Mouse (Mus musculus) stomach, postnatal 0 days (tissue): ENCODE measurements around the gene Map4k3. TPM values are rescaled to one million over a fixed set of nuclear protein-coding genes. Genes with fewer than 3 reads are reported as not detected.

Experiments
- ATAC-seq: fragments of 200-750 bp; cut with Nextera tagmentation; 2 replicates; pipeline ENCODE4 v1.8.0; 2017; ENCODE audit not compliant: low FRiP score, low TSS enrichment
- DNase-seq: peaks from one replicate; pipeline ENCODE4 v3.0.0-alpha.2; 2016; ENCODE audit warnings: low spot score
- H3K27ac ChIP-seq: fragments of 300-500 bp; sonication (generic); replicated peaks from 2 replicates; pipeline ENCODE4 v1.5.1; 2014; ENCODE audit warnings: mild to moderate bottlenecking, control low read depth
- H3K27me3 ChIP-seq: fragments of 300-500 bp; sonication (generic); 2 replicates; pipeline ENCODE4 v1.6.1; 2014; ENCODE audit warnings: low read length; ENCODE audit not compliant: control insufficient read depth, insufficient read depth
- H3K36me3 ChIP-seq: fragments of 300-500 bp; sonication (generic); 2 replicates; pipeline ENCODE4 v1.6.1; 2014; ENCODE audit warnings: low read length, mixed read lengths; ENCODE audit not compliant: control insufficient read depth, insufficient read depth
- H3K4me1 ChIP-seq: fragments of 300-500 bp; sonication (generic); replicated peaks from 2 replicates; pipeline ENCODE4 v1.6.1; 2014; ENCODE audit warnings: antibody characterized with exemption; ENCODE audit not compliant: control insufficient read depth, insufficient read depth
- H3K4me2 ChIP-seq: fragments of 300-500 bp; sonication (generic); replicated peaks from 2 replicates; pipeline ENCODE4 v1.6.1; 2014; ENCODE audit warnings: low read depth, mild to moderate bottlenecking, control low read depth, moderate library complexity
- H3K4me3 ChIP-seq: fragments of 300-500 bp; sonication (generic); 2 replicates; pipeline ENCODE4 v1.5.1; 2014; ENCODE audit warnings: low read depth, low read length, control low read depth
- H3K9ac ChIP-seq: fragments of 300-500 bp; sonication (generic); 2 replicates; pipeline ENCODE4 v1.6.1; 2014; ENCODE audit warnings: mild to moderate bottlenecking, low read length, control low read depth, mixed read lengths
- H3K9me3 ChIP-seq: fragments of 300-500 bp; sonication (generic); 2 replicates; pipeline ENCODE4 v1.6.1; 2016; ENCODE audit warnings: low read length; ENCODE audit not compliant: control insufficient read depth
- CTCF ChIP-seq: IDR thresholded peaks from 2 replicates; pipeline ENCODE4 v1.5.1; 2016; ENCODE audit warnings: antibody characterized with exemption, low read depth, mild to moderate bottlenecking, moderate library complexity
- EP300 ChIP-seq: optimal IDR thresholded peaks from 2 replicates; pipeline ENCODE3; 2016; ENCODE audit warnings: antibody characterized with exemption
- WGBS: fragments of 180-500 bp; shearing (Covaris S2); extraction: QIAGEN DNeasy Blood & Tissue Kit; methylation state at CpG from one replicate; pipeline ENCODE4 v1.1.7; 2014; 5-methylcytosine and 5-hydroxymethylcytosine counted together
- polyA plus RNA-seq: library from polyadenylated mRNA; unstranded; fragments of >200 nt; fragmentation: Nextera tagmentation; extraction: Ambion mirVana; gene quantifications from 2 replicates; pipeline ENCODE4 v1.2.1, GENCODE M21; 2015

The Map4k3 gene
- polyA plus RNA-seq, 1 experiment from 2014 or later, result 16.9 TPM

- H3K4me2 ChIP-seq, result no peak overlapping the region
- ATAC-seq, result no peak
- 73% methylated on average over 6 of the region's 6 CpGs for WGBS
- no peak overlapping the region for H3K27ac ChIP-seq
- H3K4me3 ChIP-seq, result no peak overlapping the region
- H3K4me1 ChIP-seq, result 0 out of 2 replicates have a peak, but pooled peaks cover 2% of the 10 kb centered on the region
- no peak for DNase-seq
- H3K9ac ChIP-seq, result no peak overlapping the region
- TF ChIP-seq EP300 (no peak), CTCF (peak; percentile 50)
- no peaks in the 10 kb centered on the region for H3K9me3 ChIP-seq
- no peaks in the 10 kb centered on the region for H3K27me3 ChIP-seq
- no peaks in the 10 kb centered on the region for H3K36me3 ChIP-seq
These were observed 5.2 kb downstream of the Map4k3 start for GRCm38 (mm10) chr17:80723092-80723491.

- TF ChIP-seq CTCF (no peak), EP300 (no peak)
- ATAC-seq, result no peak
- 0 out of 2 replicates have a peak, but pooled peaks cover 2% of the 10 kb centered on the region for H3K4me1 ChIP-seq
These were observed 6.6 kb downstream of the Map4k3 start for GRCm38 (mm10) chr17:80721670-80722069.

GRCm38 (mm10) chr17:80719309-80719708, 9.0 kb downstream of the Map4k3 start:
- DNase-seq (no peak), ATAC-seq (no peak)
- H3K9ac ChIP-seq, result no peak overlapping the region
- no peaks in the 10 kb centered on the region for H3K9me3 ChIP-seq
- TF ChIP-seq EP300 (no peak), CTCF (no peak)
- no peak overlapping the region for H3K27ac ChIP-seq
- no peaks in the 10 kb centered on the region for H3K36me3 ChIP-seq
- 84% methylated on average over 5 of the region's 5 CpGs for WGBS
- H3K27me3 ChIP-seq, result no peaks in the 10 kb centered on the region
- 0 out of 2 replicates have a peak, but pooled peaks cover 2% of the 10 kb centered on the region for H3K4me1 ChIP-seq
- no peak overlapping the region for H3K4me2 ChIP-seq
- no peak overlapping the region for H3K4me3 ChIP-seq

More at GRCm38 (mm10) chr17:80721670-80722069, 6.6 kb downstream of the Map4k3 start:
- Histone ChIP-seq H3K4me2 (no peak overlapping the region), H3K27ac (no peak overlapping the region), H3K36me3 (no peaks in the 10 kb centered on the region), H3K4me3 (no peak overlapping the region), H3K9ac (no peak overlapping the region), H3K9me3 (no peaks in the 10 kb centered on the region), H3K27me3 (no peaks in the 10 kb centered on the region)
- 49% methylated on average over 7 of the region's 7 CpGs for WGBS
- DNase-seq, result no peak

- Histone ChIP-seq H3K27me3 (no peaks in the 10 kb centered on the region), H3K9ac (no peak overlapping the region), H3K4me3 (no peak overlapping the region), H3K4me1 (0 out of 2 replicates have a peak, but pooled peaks cover 2% of the 10 kb centered on the region), H3K9me3 (no peaks in the 10 kb centered on the region), H3K36me3 (no peaks in the 10 kb centered on the region), H3K4me2 (no peak overlapping the region), H3K27ac (0 out of 2 replicates have a peak overlapping the region, but pooled peaks have one; percentile 24)
- ATAC-seq (no peak), DNase-seq (no peak)
- WGBS, result 58% methylated on average over 5 of the region's 5 CpGs
- TF ChIP-seq EP300 (no peak), CTCF (no peak)
These were observed 10.0 kb downstream of the Map4k3 start for GRCm38 (mm10) chr17:80718243-80718642.

- Histone ChIP-seq H3K4me1 (peaks cover 19% of the 10 kb centered on the region), H3K9ac (no peak overlapping the region), H3K27me3 (no peaks in the 10 kb centered on the region), H3K36me3 (no peaks in the 10 kb centered on the region), H3K27ac (no peak overlapping the region), H3K9me3 (no peaks in the 10 kb centered on the region), H3K4me3 (no peak overlapping the region), H3K4me2 (no peak overlapping the region)
- DNase-seq, result no peak
- ATAC-seq, result no peak
- TF ChIP-seq EP300, result no peak
- no peak for TF ChIP-seq CTCF
- WGBS, result 85% methylated on average over 5 of the region's 5 CpGs
These were observed 14.7 kb downstream of the Map4k3 start for GRCm38 (mm10) chr17:80713588-80713987.

GRCm38 (mm10) chr17:80709921-80710838, 18.1 kb downstream of the Map4k3 start:
- Histone ChIP-seq H3K4me2 (peak overlapping the region; percentile 51), H3K4me3 (0 out of 2 replicates have a peak overlapping the region, but pooled peaks have one; percentile 10), H3K27me3 (no peaks in the 10 kb centered on the region), H3K9ac (peak overlapping the region; percentile 53), H3K27ac (peak overlapping the region; percentile 86), H3K9me3 (no peaks in the 10 kb centered on the region), H3K36me3 (no peaks in the 10 kb centered on the region), H3K4me1 (peaks cover 23% of the 10 kb centered on the region)
- WGBS, result 19% methylated on average over 24 of the region's 24 CpGs
- peak; percentile 34 for DNase-seq
- ATAC-seq, result peak; percentile 41
- TF ChIP-seq EP300, result no peak
- no peak for TF ChIP-seq CTCF
